Mouse (Mus musculus) heart, embryonic 12.5 days (tissue): ENCODE data around the gene Ifnab. TPM values are rescaled to one million over a fixed set of nuclear protein-coding genes. Genes with fewer than 3 reads are reported as not detected.

Experiments used
- ATAC-seq: fragments of 200-750 bp; cut with Nextera tagmentation; 2 replicates; pipeline ENCODE4 v1.8.0; 2017; ENCODE audit warnings: moderate TSS enrichment, moderate library complexity; ENCODE audit not compliant: insufficient number of reproducible peaks, low FRiP score
- H3K27ac ChIP-seq: fragments of 300-500 bp; sonication (generic); 2 replicates; pipeline ENCODE4 v1.5.1; 2016; ENCODE audit warnings: mild to moderate bottlenecking, moderate library complexity; ENCODE audit not compliant: poor library complexity, severe bottlenecking
- H3K27me3 ChIP-seq: fragments of 300-500 bp; sonication (generic); replicated peaks from 2 replicates; pipeline ENCODE4 v1.6.1; 2016; ENCODE audit warnings: mild to moderate bottlenecking, moderate library complexity
- H3K36me3 ChIP-seq: fragments of 300-500 bp; sonication (generic); 2 replicates; pipeline ENCODE4 v1.6.1; 2016; ENCODE audit warnings: mild to moderate bottlenecking, moderate library complexity
- H3K4me1 ChIP-seq: fragments of 300-500 bp; sonication (generic); replicated peaks from 2 replicates; pipeline ENCODE4 v1.6.1; 2016; ENCODE audit warnings: mild to moderate bottlenecking
- H3K4me2 ChIP-seq: fragments of 300-500 bp; sonication (generic); 2 replicates; pipeline ENCODE4 v1.6.1; 2016; ENCODE audit warnings: mild to moderate bottlenecking, moderate library complexity
- H3K4me3 ChIP-seq: fragments of 300-500 bp; sonication (generic); 2 replicates; pipeline ENCODE4 v1.5.1; 2016; ENCODE audit warnings: mild to moderate bottlenecking
- H3K9ac ChIP-seq: fragments of 300-500 bp; sonication (generic); 2 replicates; pipeline ENCODE4 v1.6.1; 2016; ENCODE audit warnings: mild to moderate bottlenecking, moderate library complexity
- H3K9me3 ChIP-seq: fragments of 300-500 bp; sonication (generic); replicated peaks from 2 replicates; pipeline ENCODE4 v1.6.1; 2016; ENCODE audit warnings: mild to moderate bottlenecking, moderate library complexity
- WGBS: fragments of 180-500 bp; shearing (Covaris S2); methylation state at CpG from one replicate; pipeline ENCODE4 v1.1.7; 2016; 5-methylcytosine and 5-hydroxymethylcytosine counted together
- polyA plus RNA-seq: library from polyadenylated mRNA; unstranded; fragments of >200 nt; fragmentation: Nextera tagmentation; extraction: Ambion mirVana; gene quantifications from 2 replicates; pipeline ENCODE4 v1.2.1, GENCODE M21; 2016

Gene Ifnab
- polyA plus RNA-seq, 1 experiment from 2014 or later, result not detected

- no peaks in the 10 kb centered on the region for H3K36me3 ChIP-seq
- H3K9ac ChIP-seq, result no peak overlapping the region
- H3K9me3 ChIP-seq, result 0 out of 2 replicates have a peak, but pooled peaks cover 3% of the 10 kb centered on the region
- no peak for ATAC-seq
- no peaks in the 10 kb centered on the region for H3K27me3 ChIP-seq
- 48% methylated on average over 1 of the region's 1 CpGs for WGBS
- no peaks in the 10 kb centered on the region for H3K4me1 ChIP-seq
- no peak overlapping the region for H3K4me3 ChIP-seq
- H3K4me2 ChIP-seq, result no peak overlapping the region
- H3K27ac ChIP-seq, result no peak overlapping the region
Measured at GRCm38 (mm10) chr4:88655461-88655860, 35.7 kb downstream of the Ifnab start.

GRCm38 (mm10) chr4:88653644-88654043 lies 37.5 kb downstream of the Ifnab start:
- 0 out of 2 replicates have a peak, but pooled peaks cover 3% of the 10 kb centered on the region for H3K9me3 ChIP-seq
- H3K27me3 ChIP-seq, result no peaks in the 10 kb centered on the region
- no peaks in the 10 kb centered on the region for H3K4me1 ChIP-seq
- H3K36me3 ChIP-seq, result no peaks in the 10 kb centered on the region
- WGBS, result 83% methylated on average over 3 of the region's 3 CpGs
- H3K27ac ChIP-seq, result no peak overlapping the region
- no peak overlapping the region for H3K9ac ChIP-seq
- ATAC-seq, result no peak
- H3K4me3 ChIP-seq, result no peak overlapping the region
- H3K4me2 ChIP-seq, result no peak overlapping the region

- Histone ChIP-seq H3K4me1 (no peaks in the 10 kb centered on the region), H3K36me3 (no peaks in the 10 kb centered on the region), H3K4me2 (no peak within 1 kb of the TSS), H3K27ac (no peak within 1 kb of the TSS), H3K9ac (no peak within 1 kb of the TSS), H3K4me3 (no peak within 1 kb of the TSS), H3K27me3 (no peaks in the 10 kb centered on the region), H3K9me3 (no peaks in the 10 kb centered on the region)
- WGBS, result 54% methylated on average over 2 of the region's 2 CpGs
- no peak for ATAC-seq
Measured at GRCm38 (mm10) chr4:88644359-88644758, 46.8 kb downstream of the Ifnab start, which contains the start of gene Ifna13. Ifna13 (minus strand) TSS chr4:88644459.

- Histone ChIP-seq H3K9ac (no peak overlapping the region), H3K4me1 (no peaks in the 10 kb centered on the region), H3K36me3 (no peaks in the 10 kb centered on the region), H3K27ac (no peak overlapping the region), H3K9me3 (no peaks in the 10 kb centered on the region), H3K4me3 (no peak overlapping the region), H3K27me3 (no peaks in the 10 kb centered on the region), H3K4me2 (no peak overlapping the region)
- no peak for ATAC-seq
- WGBS, result 41% methylated on average over 2 of the region's 2 CpGs
Measured at GRCm38 (mm10) chr4:88642526-88642925, 48.6 kb downstream of the Ifnab start.

- ATAC-seq, result peak; percentile 91
- H3K27me3 ChIP-seq, result no peaks in the 10 kb centered on the region
- peak overlapping the region; percentile 29; the same call in 1 of the 2 replicates for H3K27ac ChIP-seq
- no peaks in the 10 kb centered on the region for H3K4me1 ChIP-seq
- peak overlapping the region; percentile 66 for H3K9ac ChIP-seq
- no peaks in the 10 kb centered on the region for H3K36me3 ChIP-seq
- peak overlapping the region; percentile 53 for H3K4me3 ChIP-seq
- no peaks in the 10 kb centered on the region for H3K9me3 ChIP-seq
- peak overlapping the region; percentile 64 for H3K4me2 ChIP-seq
- WGBS, result 21% methylated on average over 11 of the region's 11 CpGs
Measured at GRCm38 (mm10) chr4:88641077-88641831, 49.9 kb downstream of the Ifnab start.

DNA sequence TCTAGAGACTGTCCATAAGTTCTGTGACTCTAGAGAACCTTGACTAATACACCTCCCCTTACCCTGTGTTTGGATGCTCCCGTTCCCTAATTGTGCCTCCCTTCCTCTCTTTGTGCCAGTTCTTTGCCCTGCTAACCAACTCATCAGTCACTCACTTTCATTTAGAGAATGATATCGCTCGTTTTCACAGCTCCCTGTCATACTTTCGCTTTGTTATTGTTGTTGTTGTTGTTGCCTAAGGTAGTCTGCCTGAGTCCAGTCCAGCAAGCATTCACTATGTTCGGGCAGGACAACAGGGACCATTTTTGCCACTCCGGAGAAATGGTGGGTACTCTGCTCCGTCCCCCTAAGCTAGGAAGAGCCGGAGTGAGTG lies 50.5 kb downstream of the Ifnab start:
- no peak for ATAC-seq
- 57% methylated on average over 8 of the region's 8 CpGs for WGBS
- H3K27ac ChIP-seq, result no peak overlapping the region

More for the DNA sequence above, 50.5 kb downstream of the Ifnab start:
- H3K9me3 ChIP-seq, result no peaks in the 10 kb centered on the region
- H3K27me3 ChIP-seq, result no peaks in the 10 kb centered on the region
- peak overlapping the region; percentile 53 for H3K4me3 ChIP-seq
- no peaks in the 10 kb centered on the region for H3K36me3 ChIP-seq
- peak overlapping the region; percentile 64 for H3K4me2 ChIP-seq
- peak overlapping the region; percentile 66 for H3K9ac ChIP-seq
- no peaks in the 10 kb centered on the region for H3K4me1 ChIP-seq

Other genes starting within 250 kb of the Ifnab start
- gene Ifnb1, start 168.6 kb downstream of the Ifnab start, polyA plus RNA-seq, result not detected in 2 replicates
- gene Ifna15, start 133.1 kb downstream of the Ifnab start, polyA plus RNA-seq, result not detected in 2 replicates
- gene Ifna14, start 119.6 kb downstream of the Ifnab start, polyA plus RNA-seq, result not detected in 2 replicates
- gene Ifna9, start 99.0 kb downstream of the Ifnab start, polyA plus RNA-seq, result not detected in 2 replicates
- not detected in 2 replicates for gene Ifna12, start 88.0 kb downstream of the Ifnab start, polyA plus RNA-seq
- not detected in 2 replicates for gene C87499, start 56.9 kb downstream of the Ifnab start, polyA plus RNA-seq
- not detected in 2 replicates for gene Ifna13, start 46.9 kb downstream of the Ifnab start, polyA plus RNA-seq
- not detected in 2 replicates for gene Ifna16, start 14.4 kb downstream of the Ifnab start, polyA plus RNA-seq
- not detected in 2 replicates for gene Ifna2, start 7.4 kb downstream of the Ifnab start, polyA plus RNA-seq
- 0.83 and 1.1 TPM in 2 replicates for gene Gm26566, start 30.4 kb upstream of the Ifnab start, polyA plus RNA-seq
- gene Klhl9, start 31.1 kb upstream of the Ifnab start, polyA plus RNA-seq, result 108 and 112 TPM in 2 replicates
- gene Gm13271, start 63.5 kb upstream of the Ifnab start, polyA plus RNA-seq, result not detected in 2 replicates
- 0.14 TPM in 1 of 2 replicates, not detected in the other for gene Gm13283, start 68.8 kb upstream of the Ifnab start, polyA plus RNA-seq
- gene Gm13290, start 82.5 kb upstream of the Ifnab start, polyA plus RNA-seq, result 0.33 and 0.35 TPM in 2 replicates
- gene Gm13289, start 85.6 kb upstream of the Ifnab start, polyA plus RNA-seq, result not detected in 2 replicates
- 0.24 TPM in 1 of 2 replicates, not detected in the other for gene Gm13272, start 88.5 kb upstream of the Ifnab start, polyA plus RNA-seq
- gene Ifnz, start 90.8 kb upstream of the Ifnab start, polyA plus RNA-seq, result 0.15 and 0.33 TPM in 2 replicates
- gene Gm13276, start 94.3 kb upstream of the Ifnab start, polyA plus RNA-seq, result not detected in 2 replicates
- gene Gm13277, start 97.3 kb upstream of the Ifnab start, polyA plus RNA-seq, result not detected in 2 replicates
- not detected in 2 replicates for gene Gm13278, start 100.2 kb upstream of the Ifnab start, polyA plus RNA-seq
- gene Gm13275, start 103.1 kb upstream of the Ifnab start, polyA plus RNA-seq, result not detected in 2 replicates
- not detected in 2 replicates for gene Gm13279, start 106.0 kb upstream of the Ifnab start, polyA plus RNA-seq
- gene Gm13285, start 108.3 kb upstream of the Ifnab start, polyA plus RNA-seq, result 1.1 TPM in 1 of 2 replicates, not detected in the other
- gene Gm13287, start 111.9 kb upstream of the Ifnab start, polyA plus RNA-seq, result 1.2 TPM in 1 of 2 replicates, not detected in the other
- gene Gm13288, start 114.2 kb upstream of the Ifnab start, polyA plus RNA-seq, result not detected in 2 replicates
- gene Ifna7, start 124.9 kb upstream of the Ifnab start, polyA plus RNA-seq, result not detected in 2 replicates
- not detected in 2 replicates for gene Ifna11, start 128.6 kb upstream of the Ifnab start, polyA plus RNA-seq
- not detected in 2 replicates for gene Ifna6, start 136.1 kb upstream of the Ifnab start, polyA plus RNA-seq
- gene Ifna5, start 144.2 kb upstream of the Ifnab start, polyA plus RNA-seq, result not detected in 2 replicates
- gene Ifna4, start 150.5 kb upstream of the Ifnab start, polyA plus RNA-seq, result not detected in 2 replicates
- gene Ifna1, start 158.7 kb upstream of the Ifnab start, polyA plus RNA-seq, result not detected in 2 replicates
- not detected in 2 replicates for gene Ifne, start 188.8 kb upstream of the Ifnab start, polyA plus RNA-seq